ENCODE assay signal across 9 mouse cellular contexts in the genomic region with DNA sequence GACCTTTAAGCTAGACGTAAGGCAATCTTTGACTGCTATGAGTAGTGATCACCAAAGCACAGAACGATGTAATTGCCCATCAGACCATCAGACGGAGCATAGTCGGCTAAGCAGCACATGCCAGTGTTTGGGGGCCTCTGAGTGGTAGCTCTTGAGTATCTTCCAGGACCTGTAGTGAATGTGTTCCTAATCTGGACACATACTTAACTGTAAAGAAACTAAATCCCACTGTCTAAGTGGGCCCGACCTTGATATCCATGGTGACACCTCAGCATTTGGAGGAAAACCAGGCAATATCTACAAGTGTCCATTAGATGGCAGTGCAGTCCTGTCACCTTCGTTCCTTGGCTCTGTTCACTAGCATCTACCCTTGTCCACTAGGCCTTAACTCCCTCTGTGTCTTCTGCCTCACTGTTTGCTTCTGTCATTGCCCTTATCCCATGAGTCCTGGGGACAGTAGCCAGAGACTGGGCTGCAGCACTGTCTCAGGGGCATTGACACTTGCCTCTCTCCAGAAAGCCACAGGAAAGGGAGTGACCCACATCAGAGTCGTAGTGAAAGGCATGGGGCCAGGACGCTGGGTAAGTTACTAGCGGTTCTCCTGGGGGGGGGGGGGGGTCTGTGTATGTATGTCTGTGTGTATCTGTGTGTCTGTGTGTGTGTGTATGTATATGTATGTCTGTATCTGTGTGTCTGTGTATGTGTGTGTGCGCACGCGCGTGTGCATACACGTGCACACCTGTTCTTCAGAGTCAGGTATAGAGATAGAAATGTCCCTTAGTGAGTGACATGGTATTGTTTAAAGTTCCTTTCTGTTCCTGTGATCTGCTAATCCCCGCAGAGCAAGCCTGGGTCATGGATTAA. TPM values are rescaled to one million over a fixed set of nuclear protein-coding genes. Genes with fewer than 3 reads are reported as not detected.
DNase-seq lines count a peak whose midpoint lies in the region; ATAC-seq lines count a peak whose summit lies in the region.
"Had no signal": no experiment of that assay in that cellular context is flagged by ENCODE, and none has a peak within 500 bp of the region (broad histone marks: within the 10 kb centered on the region; RNA-seq: fewer than 3 reads in every experiment).

No protein-coding gene starts in this region.

- no peaks in the 10 kb centered on the region for H3K4me1 ChIP-seq in forebrain, embryonic 12.5 days

- intact Hi-C loops in left cerebral cortex, postnatal 14 days (cut with DNase I) = loop anchor here (1.0 kb wide), 1 partner anchor 99 kb away; no protein-coding TSS in a partner anchor

- H3K9me3 ChIP-seq in forebrain, embryonic 12.5 days = no peaks in the 10 kb centered on the region
- H3K9me3 ChIP-seq: embryonic facial prominence, embryonic 13.5 days had no signal

- H3K4me3 ChIP-seq in forebrain, embryonic 12.5 days (replicated peaks) = no peak overlapping the region
- H3K4me3 ChIP-seq: embryonic facial prominence, embryonic 13.5 days had no signal

- H3K27ac ChIP-seq in forebrain, embryonic 12.5 days = no peak overlapping the region
- H3K27ac ChIP-seq: embryonic facial prominence, embryonic 13.5 days had no signal

- peaks cover 48% of the 10 kb centered on the region for H3K36me3 ChIP-seq in forebrain, embryonic 12.5 days (replicated peaks)

- no peak overlapping the region for H3K4me2 ChIP-seq in forebrain, embryonic 12.5 days
- H3K4me2 ChIP-seq: embryonic facial prominence, embryonic 13.5 days had no signal

- no peaks in the 10 kb centered on the region for H3K27me3 ChIP-seq in forebrain, embryonic 12.5 days
- H3K27me3 ChIP-seq: embryonic facial prominence, embryonic 13.5 days had no signal

- peak; percentile 71 for ATAC-seq in forebrain, embryonic 12.5 days (ENCODE audit: low FRiP score)
- ATAC-seq in megakaryocyte-erythroid progenitor cell, adult 5-6 weeks (replicated peaks; ENCODE audit: low FRiP score, low TSS enrichment, poor library complexity, severe bottlenecking) = peak; percentile 61

- no peak overlapping the region for H3K9ac ChIP-seq in forebrain, embryonic 12.5 days
- H3K9ac ChIP-seq: embryonic facial prominence, embryonic 13.5 days had no signal

- 82% methylated on average over 15 of the region's 15 CpGs for WGBS in forebrain, embryonic 12.5 days

- DNase-seq in right cerebral cortex, adult 2 months (ENCODE audit: low spot score in 2 of 2) = peak; percentile 68 to 75
- no peak for DNase-seq in right cerebral cortex, postnatal 25 days
- DNase-seq in c-Kit-positive CD71-positive TER-119-negative erythroid progenitor cells, embryonic 14.5 days (ENCODE audit: low read depth) = peak; percentile 65
- DNase-seq in induced T-regulatory cell, adult 2 months (ENCODE audit: low read depth) = peak; percentile 84
- DNase-seq in left cerebral cortex, postnatal 14 days (ENCODE audit: low spot score in 2 of 2) = peak; percentile 70 to 81
- peak; percentile 15 to 31 for DNase-seq in spleen, postnatal 36 days (ENCODE audit: low spot score in 2 of 2)

RNA-seq across cellular contexts. Expression of a gene that starts 8.3 kb away (rescaled TPM):
- 66.8 and 67.3 TPM in 2 replicates for polyA plus RNA-seq in forebrain, embryonic 12.5 days (2016; fragmentation: Nextera tagmentation; extraction: Ambion mirVana)
- total RNA-seq in left cerebral cortex, postnatal 14 days (2021) = 10 to 100 TPM; 27.2 to 32.0 TPM
- total RNA-seq in megakaryocyte-erythroid progenitor cell, adult 5-6 weeks (2014; fragmentation: Nextera tagmentation) = 36.4 and 45.4 TPM in 2 replicates
- total RNA-seq in megakaryocyte-erythroid progenitor cell, adult 5-6 weeks (2017) = 54.5 and 64.5 TPM in 2 replicates

RNA-seq across cellular contexts. Expression of a gene that starts 8.7 kb away (rescaled TPM):
- 68.3 and 72.6 TPM in 2 replicates for polyA plus RNA-seq in forebrain, embryonic 12.5 days (2016; fragmentation: Nextera tagmentation; extraction: Ambion mirVana)
- total RNA-seq in left cerebral cortex, postnatal 14 days (2021) = 10 to 100 TPM; 39.3 to 39.9 TPM
- total RNA-seq in megakaryocyte-erythroid progenitor cell, adult 5-6 weeks (2014; fragmentation: Nextera tagmentation) = 73.4 and 96.7 TPM in 2 replicates
- total RNA-seq in megakaryocyte-erythroid progenitor cell, adult 5-6 weeks (2017) = 52.0 and 55.7 TPM in 2 replicates

RNA-seq across cellular contexts. Expression of a gene that starts 53.8 kb away (rescaled TPM):
- 9.2 and 9.8 TPM in 2 replicates for polyA plus RNA-seq in forebrain, embryonic 12.5 days (2016; fragmentation: Nextera tagmentation; extraction: Ambion mirVana)
- 100 to 1,000 TPM; 137 TPM for total RNA-seq in left cerebral cortex, postnatal 14 days (2021)
- total RNA-seq in megakaryocyte-erythroid progenitor cell, adult 5-6 weeks (2014; fragmentation: Nextera tagmentation) = not detected in 2 replicates
- 0.50 TPM in 1 of 2 replicates, not detected in the other for total RNA-seq in megakaryocyte-erythroid progenitor cell, adult 5-6 weeks (2017)

RNA-seq across cellular contexts. Expression of a gene that starts 55.5 kb away (rescaled TPM):
- 22.2 and 23.3 TPM in 2 replicates for polyA plus RNA-seq in forebrain, embryonic 12.5 days (2016; fragmentation: Nextera tagmentation; extraction: Ambion mirVana)
- total RNA-seq in left cerebral cortex, postnatal 14 days (2021) = 1 to 10 TPM; 4.8 to 5.7 TPM
- 29.3 and 29.4 TPM in 2 replicates for total RNA-seq in megakaryocyte-erythroid progenitor cell, adult 5-6 weeks (2014; fragmentation: Nextera tagmentation)
- total RNA-seq in megakaryocyte-erythroid progenitor cell, adult 5-6 weeks (2017) = 13.8 and 27.0 TPM in 2 replicates

Comparison
In these comparisons a context has a peak if more than half of its experiments do, and no peak if none do; other contexts are left out.
1. RNA of a gene that starts 53.8 kb away (total RNA-seq): 137 TPM in left cerebral cortex, postnatal 14 days; 0.50 TPM in megakaryocyte-erythroid progenitor cell, adult 5-6 weeks; every median in the first group is over 10 times any median in the second.